Mouse (Mus musculus) embryonic facial prominence, embryonic 10.5 days (tissue): ENCODE results near the gene Rhbdf1. TPM values are rescaled to one million over a fixed set of nuclear protein-coding genes. Genes with fewer than 3 reads are reported as not detected.
"Not testable (repeated sequence)": the region's sequence is repeated elsewhere in the genome, so short reads cannot be mapped to it uniquely, and the experiment has no call there.

Experiments
- DNase-seq: peaks from one replicate; pipeline ENCODE4 v3.0.0-alpha.2; 2017; ENCODE audit warnings: low spot score
- H3K27ac ChIP-seq: fragments of 300-500 bp; sonication (generic); replicated peaks from 2 replicates; pipeline ENCODE4 v1.5.1; 2016; ENCODE audit warnings: mild to moderate bottlenecking
- H3K27me3 ChIP-seq: fragments of 300-500 bp; sonication (generic); replicated peaks from 2 replicates; pipeline ENCODE4 v1.6.1; 2016; ENCODE audit warnings: low read depth, mild to moderate bottlenecking; ENCODE audit not compliant: poor library complexity, severe bottlenecking
- H3K36me3 ChIP-seq: fragments of 300-500 bp; sonication (generic); replicated peaks from 2 replicates; pipeline ENCODE4 v1.6.1; 2016; ENCODE audit warnings: mild to moderate bottlenecking, moderate library complexity
- H3K4me1 ChIP-seq: fragments of 300-500 bp; sonication (generic); 2 replicates; pipeline ENCODE4 v1.6.1; 2016
- H3K4me3 ChIP-seq: fragments of 300-500 bp; sonication (generic); 2 replicates; pipeline ENCODE4 v1.5.1; 2016; ENCODE audit warnings: mild to moderate bottlenecking, moderate library complexity
- H3K9me3 ChIP-seq: fragments of 300-500 bp; sonication (generic); 2 replicates; pipeline ENCODE4 v1.6.1; 2016; ENCODE audit warnings: mild to moderate bottlenecking
- WGBS: fragments of 180-500 bp; shearing (Covaris S2); methylation state at CpG from one replicate; pipeline ENCODE4 v1.1.7; 2016; 5-methylcytosine and 5-hydroxymethylcytosine counted together
- polyA plus RNA-seq: library from polyadenylated mRNA; unstranded; fragments of >200 nt; fragmentation: Nextera tagmentation; extraction: Ambion mirVana; gene quantifications from 2 replicates; pipeline ENCODE4 v1.2.1, GENCODE M21; 2016

The Rhbdf1 gene
- polyA plus RNA-seq, 1 experiment from 2014 or later, result 33.1 TPM

- H3K9me3 ChIP-seq, result no peaks in the 10 kb centered on the region
- peak within 1 kb of the TSS; percentile 67 for H3K4me3 ChIP-seq
- peaks cover 19% of the 10 kb centered on the region for H3K4me1 ChIP-seq
- H3K36me3 ChIP-seq, result peaks cover 35% of the 10 kb centered on the region
- DNase-seq, result peak; percentile 96
- H3K27ac ChIP-seq, result peak within 1 kb of the TSS; percentile 87
- H3K27me3 ChIP-seq, result 0 out of 2 replicates have a peak, but pooled peaks cover 3% of the 10 kb centered on the region
- under 1% methylated on average over 52 of the region's 52 CpGs for WGBS
Measured at GRCm38 (mm10) chr11:32205058-32205873, 16.8 kb downstream of the Rhbdf1 start, which contains the start of gene Snrnp25. Snrnp25 (plus strand) TSS chr11:32205415.

- Histone ChIP-seq H3K27ac (no peak overlapping the region), H3K4me1 (peaks cover 31% of the 10 kb centered on the region), H3K36me3 (peaks cover 4% of the 10 kb centered on the region), H3K9me3 (no peaks in the 10 kb centered on the region), H3K4me3 (no peak overlapping the region), H3K27me3 (peaks cover 17% of the 10 kb centered on the region)
- DNase-seq, result no peak
- 80% methylated on average over 11 of the region's 11 CpGs for WGBS
Measured at GRCm38 (mm10) chr11:32201922-32202685, 20.0 kb downstream of the Rhbdf1 start.

- H3K27ac ChIP-seq, H3K36me3 ChIP-seq, H3K4me3 ChIP-seq, H3K9me3 ChIP-seq, DNase-seq: not testable (repeated sequence)
- peaks cover 17% of the 10 kb centered on the region for H3K27me3 ChIP-seq
- WGBS, result 64% methylated on average over 1 of the region's 1 CpGs
- peaks cover 28% of the 10 kb centered on the region for H3K4me1 ChIP-seq
Measured at GRCm38 (mm10) chr11:32200992-32201391, 21.1 kb downstream of the Rhbdf1 start.

GRCm38 (mm10) chr11:32200075-32200601 lies 22.0 kb downstream of the Rhbdf1 start, which contains the start of gene Il9r:
Il9r (minus strand) TSS chr11:32200279.
- H3K4me1 ChIP-seq, result peaks cover 26% of the 10 kb centered on the region
- no peak within 1 kb of the TSS for H3K4me3 ChIP-seq
- H3K36me3 ChIP-seq, result no peaks in the 10 kb centered on the region
- no peak within 1 kb of the TSS for H3K27ac ChIP-seq
- no peaks in the 10 kb centered on the region for H3K9me3 ChIP-seq
- no peak for DNase-seq
- 78% methylated on average over 10 of the region's 10 CpGs for WGBS
- peaks cover 17% of the 10 kb centered on the region for H3K27me3 ChIP-seq

GRCm38 (mm10) chr11:32199230-32199629 lies 22.9 kb downstream of the Rhbdf1 start:
- H3K9me3 ChIP-seq, result no peaks in the 10 kb centered on the region
- 42% methylated on average over 6 of the region's 6 CpGs for WGBS
- no peak overlapping the region for H3K27ac ChIP-seq
- H3K4me3 ChIP-seq, result no peak overlapping the region
- DNase-seq, result no peak
- H3K27me3 ChIP-seq, result peaks cover 23% of the 10 kb centered on the region
- H3K36me3 ChIP-seq, result no peaks in the 10 kb centered on the region
- peaks cover 19% of the 10 kb centered on the region for H3K4me1 ChIP-seq

GRCm38 (mm10) chr11:32198256-32198955 lies 23.7 kb downstream of the Rhbdf1 start:
- H3K27ac ChIP-seq, result no peak overlapping the region
- no peak for DNase-seq
- peaks cover 19% of the 10 kb centered on the region for H3K4me1 ChIP-seq
- WGBS, result 69% methylated on average over 14 of the region's 14 CpGs
- H3K9me3 ChIP-seq, result no peaks in the 10 kb centered on the region
- peaks cover 20% of the 10 kb centered on the region for H3K27me3 ChIP-seq
- no peak overlapping the region for H3K4me3 ChIP-seq
- H3K36me3 ChIP-seq, result no peaks in the 10 kb centered on the region

GRCm38 (mm10) chr11:32197766-32198165 lies 24.3 kb downstream of the Rhbdf1 start:
- DNase-seq, result no peak
- H3K36me3 ChIP-seq, result no peaks in the 10 kb centered on the region
- no peak overlapping the region for H3K4me3 ChIP-seq
- 61% methylated on average over 3 of the region's 3 CpGs for WGBS
- H3K27ac ChIP-seq, result no peak overlapping the region
- H3K27me3 ChIP-seq, result peaks cover 20% of the 10 kb centered on the region
- H3K9me3 ChIP-seq, result no peaks in the 10 kb centered on the region
- peaks cover 21% of the 10 kb centered on the region for H3K4me1 ChIP-seq

- Histone ChIP-seq H3K27me3 (peaks cover 20% of the 10 kb centered on the region), H3K4me3 (no peak overlapping the region), H3K4me1 (peaks cover 26% of the 10 kb centered on the region), H3K9me3 (no peaks in the 10 kb centered on the region), H3K27ac (no peak overlapping the region), H3K36me3 (no peaks in the 10 kb centered on the region)
- no peak for DNase-seq
- 81% methylated on average over 6 of the region's 6 CpGs for WGBS
Measured at GRCm38 (mm10) chr11:32196727-32197126, 25.4 kb downstream of the Rhbdf1 start.

GRCm38 (mm10) chr11:32195867-32196540 lies 26.1 kb downstream of the Rhbdf1 start:
- Histone ChIP-seq H3K27me3 (peaks cover 20% of the 10 kb centered on the region), H3K9me3 (no peaks in the 10 kb centered on the region), H3K36me3 (no peaks in the 10 kb centered on the region), H3K4me3 (no peak overlapping the region), H3K27ac (no peak overlapping the region; the same call in 1 of the 2 replicates), H3K4me1 (peaks cover 26% of the 10 kb centered on the region)
- 20% methylated on average over 11 of the region's 11 CpGs for WGBS
- no peak for DNase-seq

- Histone ChIP-seq H3K4me1 (peaks cover 32% of the 10 kb centered on the region), H3K27ac (no peak overlapping the region)
- DNase-seq, result no peak
Measured at GRCm38 (mm10) chr11:32194626-32195025, 27.5 kb downstream of the Rhbdf1 start.

GRCm38 (mm10) chr11:32194086-32194485 lies 28.0 kb downstream of the Rhbdf1 start:
- Histone ChIP-seq H3K27ac (no peak overlapping the region), H3K4me3 (no peak overlapping the region), H3K27me3 (peaks cover 18% of the 10 kb centered on the region), H3K36me3 (no peaks in the 10 kb centered on the region), H3K4me1 (peaks cover 31% of the 10 kb centered on the region), H3K9me3 (no peaks in the 10 kb centered on the region)
- 74% methylated on average over 10 of the region's 10 CpGs for WGBS
- DNase-seq, result no peak

More at GRCm38 (mm10) chr11:32194626-32195025, 27.5 kb downstream of the Rhbdf1 start:
- WGBS, result 82% methylated on average over 5 of the region's 5 CpGs
- H3K27me3 ChIP-seq, result peaks cover 20% of the 10 kb centered on the region
- no peak overlapping the region for H3K4me3 ChIP-seq
- no peaks in the 10 kb centered on the region for H3K36me3 ChIP-seq
- H3K9me3 ChIP-seq, result no peaks in the 10 kb centered on the region
